Mouse (Mus musculus) layer of hippocampus, postnatal 36 days (tissue): ENCODE measurements around the gene Olfr922. TPM values are rescaled to one million over a fixed set of nuclear protein-coding genes. Genes with fewer than 3 reads are reported as not detected.

Experiments used
- DNase-seq, 2 experiments: peaks; one replicate each; pipeline ENCODE4 v3.0.0; 2022
- total RNA-seq, 2 experiments: library from RNA; stranded (reverse); gene quantifications; 2 replicates each; pipeline ENCODE4 v1.2.3; 2021

The Olfr922 gene
- not detected for total RNA-seq

DNA sequence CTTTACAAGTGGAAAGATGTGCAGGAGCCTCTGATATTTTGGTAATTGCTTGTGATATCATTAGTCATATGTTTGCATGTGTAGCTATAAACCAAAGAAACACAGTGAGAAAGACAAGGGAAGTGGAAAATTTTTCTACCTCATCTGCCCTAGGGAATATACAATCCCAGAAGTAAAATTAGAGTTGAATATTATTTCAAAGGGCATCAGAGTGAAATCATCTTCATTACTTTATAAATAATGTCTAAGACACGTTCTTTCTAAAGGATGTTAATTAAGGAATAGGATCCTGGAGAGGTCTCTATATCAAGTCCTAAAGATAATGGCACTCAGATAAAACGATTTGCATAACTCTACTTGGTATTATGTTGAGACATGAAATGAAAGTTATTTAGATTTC lies at the start of gene Olfr922:
Olfr922 (plus strand) TSS at position 301 of the 400 bp plus-strand sequence.
- no peak for DNase-seq

DNA sequence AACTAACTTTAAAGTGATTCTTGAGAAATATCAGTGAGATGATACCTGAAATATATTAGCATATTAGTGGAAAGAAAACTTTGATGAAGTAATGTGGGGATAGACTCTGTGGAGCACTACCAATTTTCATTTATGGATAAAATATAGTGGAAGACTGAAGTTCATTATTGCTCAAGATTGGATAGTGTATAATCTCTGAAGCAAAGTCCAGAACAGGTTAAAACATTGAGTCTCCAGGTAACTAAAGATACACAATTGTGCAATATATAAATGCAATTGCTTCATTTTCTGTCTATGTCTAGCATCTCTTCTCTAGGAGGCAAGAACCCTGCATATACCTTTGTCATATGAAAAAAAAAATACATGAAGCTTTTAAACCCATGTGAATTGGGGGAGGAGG lies 41.6 kb upstream of the Olfr922 start, which contains the start of gene Olfr921:
Olfr921 (plus strand) TSS at position 301 of the 400 bp plus-strand sequence.
- no peak for DNase-seq

- DNase-seq, result no peak
Observed at GRCm38 (mm10) chr9:38792689-38793088, 21.7 kb upstream of the Olfr922 start.

- no peak for DNase-seq
Observed at GRCm38 (mm10) chr9:38805696-38806095, 8.7 kb upstream of the Olfr922 start.

DNA sequence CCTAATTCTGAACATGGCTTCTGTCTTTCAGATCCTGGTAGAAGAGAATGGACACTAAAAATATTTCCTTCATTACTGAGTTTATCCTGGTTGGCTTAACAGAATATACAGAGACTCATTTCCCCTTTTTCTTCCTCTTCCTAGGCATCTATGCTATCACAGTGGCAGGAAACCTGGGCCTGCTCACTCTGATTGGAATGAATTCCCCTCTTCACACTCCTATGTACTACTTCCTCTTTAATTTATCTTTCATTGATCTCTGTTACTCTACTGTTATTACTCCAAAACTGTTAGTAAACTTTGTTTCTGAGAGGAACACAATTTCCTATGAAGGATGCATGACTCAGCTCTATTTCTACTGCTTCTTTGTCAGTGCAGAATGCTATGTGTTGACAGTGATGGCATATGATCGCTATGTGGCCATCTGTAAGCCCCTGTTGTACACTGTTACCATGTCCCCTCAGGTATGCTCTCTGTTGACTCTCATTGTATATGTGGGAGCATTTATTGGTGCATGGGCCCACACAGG lies 1.1 kb downstream of the Olfr922 start:
- DNase-seq, result no peak

DNA sequence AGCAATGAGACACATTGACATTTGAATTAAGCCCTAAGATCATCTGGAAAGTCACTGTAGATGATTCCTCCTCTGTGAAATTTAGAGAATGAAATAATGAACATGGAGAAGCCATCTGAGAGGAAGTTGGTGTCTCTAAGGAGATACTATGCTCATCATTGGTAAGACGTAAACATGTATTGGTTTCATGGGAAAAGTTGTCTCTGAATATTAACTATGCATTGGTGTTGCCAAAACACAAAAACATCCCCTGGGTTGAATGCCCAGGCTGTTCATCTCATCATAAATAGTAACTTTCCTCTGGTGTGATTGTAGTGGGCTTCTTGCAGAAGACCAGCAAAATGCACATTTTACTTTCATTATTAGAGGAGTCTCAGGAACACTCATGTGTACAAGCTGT lies 11.8 kb downstream of the Olfr922 start, which contains the start of gene Olfr923:
Olfr923 (plus strand) TSS at position 301 of the 400 bp plus-strand sequence.
- no peak for DNase-seq

GRCm38 (mm10) chr9:38833027-38833426 lies 18.6 kb downstream of the Olfr922 start:
- no peak for DNase-seq

DNA sequence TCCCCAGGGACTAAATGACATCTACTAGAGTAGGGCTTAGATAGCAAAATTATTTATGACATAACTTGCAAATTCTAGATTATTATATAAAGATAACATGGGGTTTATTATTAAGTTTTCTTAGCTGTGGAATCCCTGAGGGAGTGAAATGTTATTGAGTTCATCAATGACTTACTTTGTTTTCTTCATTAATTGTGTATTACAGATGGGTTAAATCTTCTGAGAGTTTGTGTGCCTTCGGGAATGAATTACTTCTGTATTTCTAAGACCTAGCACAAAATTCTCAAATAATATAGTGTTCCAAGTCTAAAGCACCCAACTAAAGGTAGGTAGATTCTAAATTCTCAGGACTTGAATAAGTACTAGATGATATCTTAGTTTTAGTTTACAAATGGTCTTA lies 29.7 kb downstream of the Olfr922 start, which contains the start of gene Olfr924:
Olfr924 (plus strand) TSS at position 301 of the 400 bp plus-strand sequence.
- DNase-seq, result no peak

DNA sequence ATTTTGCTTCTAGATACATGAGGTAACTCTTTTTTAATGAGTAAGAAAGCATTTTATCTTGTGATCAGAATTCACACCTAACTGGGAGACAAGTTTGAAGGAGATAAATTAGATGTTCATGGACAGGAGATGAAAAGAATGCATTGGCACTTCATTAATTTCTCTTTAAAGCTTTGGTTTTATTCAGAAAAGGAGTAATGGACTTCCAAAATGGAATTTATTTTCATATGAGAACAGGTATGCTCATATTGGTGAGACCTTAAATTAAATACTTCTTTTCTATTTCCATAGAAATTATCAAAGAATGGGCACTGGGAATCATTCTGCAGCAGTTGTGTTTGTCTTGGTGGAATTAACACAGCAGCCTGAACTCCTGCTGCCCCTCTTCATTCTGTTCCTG lies 40.3 kb downstream of the Olfr922 start, which contains the start of gene Olfr26:
Olfr26 (plus strand) TSS at position 301 of the 400 bp plus-strand sequence.
- DNase-seq, result no peak

Other genes with a start within 250 kb of the Olfr922 start
- not detected for gene Olfr912, start 234.4 kb upstream of the Olfr922 start, total RNA-seq
- gene Olfr913, start 221.9 kb upstream of the Olfr922 start, total RNA-seq, result not detected
- gene Olfr914, start 209.5 kb upstream of the Olfr922 start, total RNA-seq, result not detected
- gene Olfr916, start 154.7 kb upstream of the Olfr922 start, total RNA-seq, result not detected
- gene Olfr917, start 148.8 kb upstream of the Olfr922 start, total RNA-seq, result not detected
- not detected for gene Olfr918, start 140.0 kb upstream of the Olfr922 start, total RNA-seq
- gene Olfr919, start 110.9 kb upstream of the Olfr922 start, total RNA-seq, result not detected
- gene Vwa5a, start 96.3 kb upstream of the Olfr922 start, total RNA-seq, result 10 to 100 TPM in 1 of 2 experiments, 1 to 10 TPM in 1; 9.3 to 15.3 TPM
- under 1 TPM in 1 of 2 experiments, not detected in 1; 0.07 TPM for gene Olfr920, start 62.3 kb upstream of the Olfr922 start, total RNA-seq
- not detected for gene Olfr921, start 41.5 kb upstream of the Olfr922 start, total RNA-seq
- gene Olfr923, start 11.9 kb downstream of the Olfr922 start, total RNA-seq, result not detected
- gene Olfr924, start 29.8 kb downstream of the Olfr922 start, total RNA-seq, result not detected
- gene Olfr26, start 40.4 kb downstream of the Olfr922 start, total RNA-seq, result not detected
- not detected for gene Olfr926, start 62.5 kb downstream of the Olfr922 start, total RNA-seq
- gene Olfr930, start 115.2 kb downstream of the Olfr922 start, total RNA-seq, result not detected
- gene Olfr933, start 157.7 kb downstream of the Olfr922 start, total RNA-seq, result under 1 TPM in 1 of 2 experiments, not detected in 1; 0.13 TPM
- gene Olfr934, start 173.7 kb downstream of the Olfr922 start, total RNA-seq, result not detected
- not detected for gene Olfr935, start 185.1 kb downstream of the Olfr922 start, total RNA-seq
- not detected for gene Olfr146, start 208.8 kb downstream of the Olfr922 start, total RNA-seq